Mouse (Mus musculus) cortical plate, adult 2 months (tissue): ENCODE results near the gene Inpp5b. TPM values are rescaled to one million over a fixed set of nuclear protein-coding genes. Genes with fewer than 3 reads are reported as not detected.

Experiments
- H3K27ac ChIP-seq: fragments of 200-500 bp; 2 replicates; pipeline ENCODE4 v1.5.1; 2012; ENCODE audit warnings: low read length, control low read depth, inconsistent platforms; ENCODE audit not compliant: insufficient read depth
- H3K4me1 ChIP-seq: fragments of 200-500 bp; 2 replicates; pipeline ENCODE4 v1.6.1; 2011; ENCODE audit warnings: low read length; ENCODE audit not compliant: control insufficient read depth, insufficient read depth
- H3K4me3 ChIP-seq: fragments of 200-500 bp; 2 replicates; pipeline ENCODE4 v1.5.1; 2011; ENCODE audit warnings: mild to moderate bottlenecking, low read length, control low read depth; ENCODE audit not compliant: insufficient read depth
- CTCF ChIP-seq: fragments of 200-500 bp; IDR thresholded peaks from 2 replicates; pipeline ENCODE4 v1.5.1; 2011; ENCODE audit warnings: mild to moderate bottlenecking, control low read depth, low read length; ENCODE audit not compliant: insufficient read depth; ENCODE audit errors: extremely low read depth
- POLR2A ChIP-seq: fragments of 200-500 bp; IDR thresholded peaks from 2 replicates; pipeline ENCODE4 v1.6.1; 2011; ENCODE audit warnings: mild to moderate bottlenecking, low read length, control low read depth; ENCODE audit not compliant: insufficient read depth; ENCODE audit errors: extremely low read depth
- polyA plus RNA-seq: library from polyadenylated mRNA; depleted of rRNA; stranded (reverse); fragments of >200 nt; gene quantifications from 2 replicates; pipeline ENCODE4 v1.2.3, GENCODE M21; 2012

The Inpp5b gene
- polyA plus RNA-seq, 1 experiment, result 73.6 TPM

DNA sequence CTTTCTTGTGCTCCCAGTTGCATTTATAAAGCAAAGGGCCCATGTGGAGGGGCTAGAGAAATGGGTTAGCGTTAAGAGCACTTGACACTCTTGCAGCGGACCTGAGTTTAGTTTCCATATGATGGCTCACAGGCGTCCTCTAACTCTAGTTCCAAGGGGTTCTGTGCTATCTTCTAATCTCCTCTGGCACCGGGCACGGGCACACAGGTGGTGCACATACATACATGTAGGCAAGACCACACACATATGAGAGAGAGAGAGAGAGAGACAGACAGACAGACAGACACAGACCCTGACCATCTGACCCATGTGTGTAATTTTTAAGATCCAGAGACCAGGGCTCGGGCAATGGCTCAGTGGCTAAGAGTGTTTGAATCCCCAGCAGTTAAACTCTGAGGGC is 32.3 kb downstream of the Inpp5b start:
- no peak overlapping the region for H3K27ac ChIP-seq
- no peak overlapping the region for H3K4me3 ChIP-seq
- TF ChIP-seq CTCF, result no peak
- no peak for TF ChIP-seq POLR2A
- H3K4me1 ChIP-seq, result 0 out of 2 replicates have a peak, but pooled peaks cover 4% of the 10 kb centered on the region

DNA sequence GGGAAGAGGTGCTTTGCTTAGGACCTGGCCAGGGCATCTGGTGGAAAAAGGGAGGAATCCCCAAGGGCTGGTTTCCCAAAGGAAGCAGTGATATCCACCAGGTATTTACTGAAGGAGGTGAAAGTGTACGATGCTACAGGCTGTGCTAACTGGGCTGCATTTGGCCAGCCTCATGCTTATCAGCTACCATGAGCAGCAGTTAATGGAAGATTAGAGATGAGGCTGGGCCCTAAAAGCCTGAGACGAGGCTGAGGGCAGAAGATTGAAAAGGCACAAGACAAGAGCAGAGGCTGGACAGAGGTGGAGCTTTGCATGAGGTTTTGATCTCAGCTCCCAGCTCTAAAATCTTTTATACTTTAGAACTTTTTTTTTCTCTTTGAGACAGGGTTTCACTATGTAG is 32.8 kb downstream of the Inpp5b start:
- 0 out of 2 replicates have a peak, but pooled peaks cover 2% of the 10 kb centered on the region for H3K4me1 ChIP-seq
- no peak overlapping the region for H3K27ac ChIP-seq
- H3K4me3 ChIP-seq, result no peak overlapping the region
- TF ChIP-seq POLR2A (no peak), CTCF (no peak)

- Histone ChIP-seq H3K4me3 (no peak overlapping the region), H3K4me1 (no peaks in the 10 kb centered on the region), H3K27ac (no peak overlapping the region)
- no peak for TF ChIP-seq POLR2A
- no peak for TF ChIP-seq CTCF
Measured at GRCm38 (mm10) chr4:124781361-124781760, 39.7 kb downstream of the Inpp5b start.

DNA sequence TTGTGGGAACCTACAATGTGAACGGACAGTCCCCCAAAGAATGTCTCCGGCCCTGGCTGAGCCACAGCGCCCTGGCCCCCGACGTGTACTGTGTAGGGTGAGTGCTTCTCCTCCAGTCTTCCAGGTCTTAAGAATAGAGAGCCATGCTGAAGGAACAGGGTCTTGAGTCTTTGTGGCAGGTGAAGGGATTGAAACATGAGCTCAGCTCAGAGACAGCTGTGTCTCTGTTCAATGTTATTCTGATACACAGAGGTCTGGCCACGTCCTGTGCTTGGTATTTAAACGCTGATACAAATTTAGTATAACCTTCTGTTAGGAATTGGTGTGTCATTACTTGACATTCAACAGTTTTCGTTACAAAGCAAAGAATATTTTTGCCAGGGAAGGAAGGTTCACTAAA is 40.7 kb downstream of the Inpp5b start:
- no peak for TF ChIP-seq POLR2A
- no peak for TF ChIP-seq CTCF
- Histone ChIP-seq H3K4me3 (no peak overlapping the region), H3K27ac (no peak overlapping the region), H3K4me1 (no peaks in the 10 kb centered on the region)

GRCm38 (mm10) chr4:124783937-124784336 is 42.3 kb downstream of the Inpp5b start:
- Histone ChIP-seq H3K4me3 (no peak overlapping the region), H3K27ac (no peak overlapping the region), H3K4me1 (no peaks in the 10 kb centered on the region)
- no peak for TF ChIP-seq POLR2A
- no peak for TF ChIP-seq CTCF

GRCm38 (mm10) chr4:124790013-124790412 is 48.4 kb downstream of the Inpp5b start:
- Histone ChIP-seq H3K4me1 (no peaks in the 10 kb centered on the region), H3K4me3 (no peak overlapping the region), H3K27ac (no peak overlapping the region)
- TF ChIP-seq CTCF, result no peak
- TF ChIP-seq POLR2A, result no peak

DNA sequence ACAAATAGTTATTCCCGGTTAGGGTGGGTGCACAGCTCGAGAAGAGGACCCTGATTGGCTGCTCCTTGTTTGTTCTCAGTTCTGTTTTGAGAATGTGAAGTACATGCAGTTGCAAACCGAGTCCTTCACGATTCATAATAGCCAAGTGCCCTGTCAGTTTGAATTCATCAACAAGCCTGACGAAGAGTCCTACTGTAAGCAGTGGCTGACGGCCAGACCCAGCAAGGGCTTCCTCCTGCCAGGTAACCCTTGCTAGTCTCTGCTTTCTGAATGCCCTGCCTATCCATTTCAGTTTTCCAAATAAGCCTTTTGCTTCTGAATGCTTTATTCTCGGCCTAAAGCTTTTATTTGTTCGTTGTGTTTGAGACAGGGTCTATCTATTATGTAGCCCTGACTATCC is 50.5 kb downstream of the Inpp5b start:
- no peak for TF ChIP-seq CTCF
- TF ChIP-seq POLR2A, result no peak
- Histone ChIP-seq H3K4me3 (no peak overlapping the region), H3K27ac (no peak overlapping the region), H3K4me1 (no peaks in the 10 kb centered on the region)

DNA sequence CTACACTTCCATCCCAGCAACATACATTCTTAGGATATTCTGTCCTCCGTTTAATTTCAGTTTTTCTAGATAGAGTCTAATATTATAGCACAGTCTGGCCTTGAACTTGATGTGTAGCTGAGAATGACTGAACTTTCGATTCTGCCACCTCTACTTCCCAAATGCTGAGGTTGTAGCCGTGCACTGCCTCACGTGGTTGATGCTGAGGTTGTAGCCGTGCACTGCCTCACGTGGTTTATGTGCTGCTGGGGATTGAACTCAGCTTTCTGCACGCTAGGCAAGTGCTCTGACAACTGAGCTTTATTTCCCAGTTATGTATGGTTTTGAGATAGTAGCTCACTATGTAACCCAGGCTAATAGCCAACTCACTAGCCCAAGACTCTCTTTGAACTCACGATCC is 54.5 kb downstream of the Inpp5b start:
- TF ChIP-seq POLR2A, result no peak
- no peak for TF ChIP-seq CTCF
- no peak overlapping the region for H3K27ac ChIP-seq
- H3K4me1 ChIP-seq, result no peaks in the 10 kb centered on the region
- no peak overlapping the region for H3K4me3 ChIP-seq

GRCm38 (mm10) chr4:124796913-124797312 is 55.3 kb downstream of the Inpp5b start:
- Histone ChIP-seq H3K4me1 (no peaks in the 10 kb centered on the region), H3K27ac (no peak overlapping the region), H3K4me3 (no peak overlapping the region)
- TF ChIP-seq CTCF (no peak), POLR2A (no peak)

- TF ChIP-seq POLR2A (no peak), CTCF (peak; percentile 79)
- Histone ChIP-seq H3K27ac (peak within 1 kb of the TSS; percentile 97), H3K4me3 (peak within 1 kb of the TSS; percentile 79), H3K4me1 (peaks cover 2% of the 10 kb centered on the region; the same call in 1 of the 2 replicates)
Measured at GRCm38 (mm10) chr4:124801552-124802308, 60.1 kb downstream of the Inpp5b start, which contains the start of gene Mtf1. Mtf1 (plus strand) TSS chr4:124802104.
